Mouse (Mus musculus): ENCODE data around the gene Vmn2r109.
"Not testable (repeated sequence)": the region's sequence is repeated elsewhere in the genome, so short reads cannot be mapped to it uniquely, and the experiment has no call there.

The Vmn2r109 gene

GRCm38 (mm10) chr17:20564656-20565055, at the start of gene Vmn2r109:
Gene Vmn2r109, minus strand, starts transcription at chr17:20564756.
- DNase-seq (ENCODE audit: low spot score) = no peak

GRCm38 (mm10) chr17:20596323-20596722, 31.8 kb upstream of the Vmn2r109 start, which contains the start of gene Vmn2r110:
Gene Vmn2r110, minus strand, starts transcription at chr17:20596423.
- no peak for DNase-seq (ENCODE audit: low spot score)

GRCm38 (mm10) chr17:20508247-20508646, 56.3 kb downstream of the Vmn2r109 start:
- not testable (repeated sequence) for DNase-seq (ENCODE audit: low spot score)

- no peak for DNase-seq (ENCODE audit: low spot score)
Observed at GRCm38 (mm10) chr17:20497858-20498257, 66.7 kb downstream of the Vmn2r109 start, which contains the start of gene Vmn1r225. Gene Vmn1r225, plus strand, starts transcription at chr17:20498158.
